Mouse (Mus musculus) thymus, postnatal 10 days (tissue): ENCODE data around the gene Dag1.
"Not testable (repeated sequence)": the region's sequence is repeated elsewhere in the genome, so short reads cannot be mapped to it uniquely, and the experiment has no call there.

Source experiments
- DNase-seq, 2 experiments: peaks; one replicate each; pipeline ENCODE4 v3.0.0; 2021; ENCODE audit warnings: low spot score in 2 of 2

Dag1 gene

DNA sequence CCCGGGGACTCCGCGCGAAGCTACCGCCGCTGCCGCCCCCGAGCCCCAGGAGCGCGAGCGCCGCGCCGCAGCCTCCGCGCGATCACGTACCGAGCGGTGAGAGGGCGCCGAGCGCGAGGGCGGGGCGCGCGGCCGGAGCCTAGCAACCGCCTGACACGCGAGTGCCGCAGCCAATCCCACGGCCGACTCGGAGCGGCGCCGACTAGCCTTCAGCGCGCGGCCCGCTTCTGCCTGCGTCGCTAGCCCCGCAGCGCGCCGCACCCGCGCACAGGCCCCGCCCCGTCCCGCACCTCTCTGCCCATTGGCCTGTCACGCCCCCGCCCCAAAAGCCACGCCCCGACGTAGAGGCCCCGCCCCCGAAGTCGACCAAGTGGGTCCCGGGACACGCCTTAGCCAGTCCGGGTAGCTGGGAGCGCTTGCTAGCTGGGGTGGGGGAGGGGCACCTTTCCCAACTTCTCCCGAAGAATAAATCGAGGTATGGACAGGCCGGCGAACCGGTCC is at the start of gene Dag1:
Dag1 (minus strand) TSS at position 269 of the 501 bp plus-strand sequence.
- DNase-seq = peak; percentile 93 to 96

DNA sequence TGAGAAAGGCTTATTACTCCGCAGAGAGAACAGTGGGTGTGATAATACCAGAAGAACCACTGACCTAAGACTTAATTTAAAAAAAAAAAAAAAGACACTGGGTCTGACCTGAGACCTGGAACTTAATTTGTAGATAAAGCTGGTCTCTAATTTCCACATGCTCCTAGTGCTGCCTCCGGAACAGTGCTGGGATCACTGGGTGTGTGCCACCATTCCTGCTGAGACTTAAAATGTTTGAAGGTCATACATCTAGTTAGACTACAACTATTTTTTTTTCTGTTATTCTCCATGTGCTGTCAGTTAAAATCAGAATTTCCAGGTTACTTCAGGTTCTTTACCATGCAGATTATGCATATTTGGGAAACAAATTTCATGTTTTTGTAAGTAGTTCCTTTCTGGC is 44.4 kb upstream of the Dag1 start:
- DNase-seq = no peak

DNA sequence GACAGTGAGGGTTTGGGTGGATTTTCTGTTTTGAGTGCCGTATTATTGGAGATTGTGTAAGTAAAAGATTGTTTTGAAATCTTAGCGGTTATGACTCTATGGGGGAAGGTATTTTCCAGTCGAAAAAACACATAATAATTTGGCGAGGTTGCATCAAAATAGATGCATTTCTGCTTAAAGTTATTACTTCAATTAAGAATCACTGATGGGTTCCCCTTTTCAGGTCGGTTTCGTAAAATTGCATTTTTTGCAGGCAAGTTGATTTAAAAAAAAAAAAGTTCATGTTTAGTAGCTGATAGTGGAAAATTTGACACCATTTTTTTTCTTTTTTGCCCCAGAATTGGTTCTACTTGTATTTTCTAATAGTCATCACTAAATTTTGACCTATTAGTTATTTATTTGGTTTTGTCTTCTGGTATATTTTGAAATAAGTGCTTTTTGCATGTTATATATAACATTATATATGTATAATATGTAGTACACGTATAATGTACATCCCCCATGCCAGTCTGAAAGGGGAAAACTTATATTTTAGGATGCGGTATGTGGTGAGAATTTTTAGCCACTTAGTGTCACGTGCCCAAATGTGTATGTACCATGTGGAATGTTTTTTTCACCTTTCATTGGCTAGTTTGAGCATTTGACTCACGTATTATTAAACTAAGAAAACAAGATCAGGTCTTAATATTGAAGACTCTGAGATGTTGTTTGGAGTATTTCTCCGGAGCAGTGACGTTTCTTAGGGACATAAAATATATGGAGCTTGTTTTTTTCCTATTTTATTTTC is 43.5 kb upstream of the Dag1 start:
- DNase-seq = no peak

DNA sequence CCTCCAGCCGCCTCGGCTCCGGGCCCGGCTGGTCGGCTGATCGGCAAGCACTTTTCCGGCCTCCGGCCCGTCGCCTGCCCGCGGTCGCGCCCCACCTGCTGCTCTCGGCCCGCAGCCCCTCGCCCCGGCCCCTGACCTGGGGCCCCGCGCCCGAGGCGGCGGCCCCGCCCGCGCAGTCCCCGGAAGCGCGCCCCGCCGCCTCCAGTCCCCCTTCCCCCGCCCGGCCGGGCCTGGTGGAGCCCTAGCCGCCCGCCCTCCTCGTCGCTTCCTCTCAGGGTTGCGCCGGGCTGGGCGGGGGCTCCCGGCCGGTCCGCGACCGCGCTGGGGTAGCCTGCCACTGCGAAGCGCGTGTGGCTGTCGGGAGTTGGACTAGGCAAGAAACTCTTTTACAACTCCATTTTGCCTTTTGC is 42.8 kb upstream of the Dag1 start:
- DNase-seq = peak; percentile 78 to 86

DNA sequence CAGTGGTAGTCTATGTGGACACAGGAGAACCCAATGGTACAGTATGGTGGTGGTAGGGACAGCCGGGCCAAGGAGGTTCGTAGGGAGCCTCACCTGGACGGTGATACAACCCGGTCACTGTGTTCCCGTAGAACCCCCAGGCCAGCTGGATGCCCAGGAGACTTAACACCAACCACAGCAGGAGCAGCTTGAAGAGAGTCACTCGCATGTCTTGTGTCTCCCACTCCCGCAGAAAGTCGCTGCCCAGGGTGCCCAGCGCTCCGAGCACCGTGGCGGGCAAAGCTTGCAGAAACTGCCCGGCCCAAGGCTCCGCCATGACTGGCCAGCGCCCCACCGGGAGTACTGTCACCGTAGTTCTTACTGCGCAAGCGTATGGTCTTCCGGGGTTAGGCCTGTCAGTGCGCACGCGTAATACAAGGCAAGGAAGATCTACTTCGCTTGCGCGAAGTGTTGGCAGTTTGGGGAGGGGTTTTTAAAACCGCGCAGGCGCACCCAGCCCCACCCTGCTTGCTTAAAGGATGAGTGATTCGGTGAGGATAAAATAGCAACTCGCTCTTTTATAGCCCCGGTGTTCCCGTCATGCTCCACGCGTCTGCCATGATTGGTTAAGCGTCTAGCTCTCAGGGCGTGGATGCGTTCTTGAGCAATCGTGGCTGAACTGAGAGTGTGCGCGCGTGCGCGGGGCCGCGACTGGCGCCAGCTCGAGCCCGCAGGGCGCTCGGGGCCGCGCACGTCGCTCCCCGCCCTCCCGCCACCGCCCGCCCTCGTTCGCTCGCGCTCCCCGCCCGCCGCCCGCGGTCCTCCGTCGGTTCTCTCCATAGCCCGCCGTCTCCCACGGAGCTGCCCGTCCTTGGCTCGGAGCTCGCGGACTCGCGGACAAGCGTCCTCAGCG is 42.1 kb upstream of the Dag1 start, which contains the start of the genes Rhoa and Tcta:
Rhoa (plus strand) TSS at position 501 of the 892 bp plus-strand sequence.
Tcta (minus strand) TSS at position 532 of the 892 bp plus-strand sequence.
- DNase-seq = peak; percentile 97 to 99

DNA sequence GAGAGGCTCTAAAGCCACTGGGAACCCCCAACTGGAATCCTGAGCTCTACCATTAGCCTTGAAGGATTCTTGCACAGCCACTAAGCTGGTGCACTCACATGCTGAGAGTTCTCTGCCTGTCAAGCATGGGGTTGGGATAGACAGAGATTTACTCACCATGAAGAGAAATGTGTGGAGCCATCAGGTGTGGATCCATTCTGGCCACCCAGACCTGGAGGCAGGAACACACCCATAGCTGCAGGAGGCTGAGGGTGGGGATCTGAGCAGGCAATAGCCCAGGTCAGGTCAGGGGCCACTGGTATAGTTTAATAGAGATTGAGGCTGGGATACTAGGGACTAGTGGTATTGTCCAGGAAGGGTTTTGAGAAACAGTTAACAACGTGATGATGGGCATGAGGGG is 41.4 kb upstream of the Dag1 start:
- no peak for DNase-seq

DNA sequence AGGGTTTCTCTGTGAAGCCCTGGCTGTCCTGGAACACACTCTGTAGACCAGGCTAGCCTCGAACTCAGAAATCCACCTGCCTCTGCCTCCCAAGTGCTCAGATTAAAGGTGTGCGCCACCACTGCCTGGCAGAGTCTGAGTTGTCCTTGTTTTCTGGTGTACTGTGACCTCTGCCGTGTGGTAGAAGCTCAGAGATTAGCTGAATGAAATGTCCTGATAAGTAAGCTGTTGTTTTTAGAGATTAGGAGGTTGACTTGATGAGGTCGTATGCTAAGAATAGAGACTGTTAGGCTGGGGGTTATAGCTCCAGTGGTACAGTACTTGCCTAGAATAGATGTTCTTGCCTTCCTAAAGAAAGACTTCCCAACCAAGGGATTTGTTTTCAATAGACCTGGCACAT is 41.0 kb upstream of the Dag1 start:
- DNase-seq = no peak

DNA sequence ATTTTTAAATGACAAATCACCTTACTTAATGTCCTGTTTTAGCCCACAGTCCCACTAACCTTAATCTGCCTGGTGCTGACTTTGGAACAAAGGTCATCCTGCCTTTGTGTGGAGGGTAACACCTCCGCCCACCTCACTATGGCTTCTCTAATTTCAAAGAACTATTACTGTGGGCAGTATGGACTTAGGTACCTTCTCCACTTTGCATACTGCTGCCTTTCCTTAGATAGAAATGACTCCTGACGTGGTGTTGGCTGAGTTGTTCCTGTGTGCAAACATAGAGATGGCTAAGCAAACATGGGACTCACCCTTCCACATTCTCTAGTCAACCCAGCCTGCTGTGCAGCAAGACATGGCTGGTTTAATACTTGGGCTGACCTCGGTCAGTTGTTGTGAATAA is 38.1 kb upstream of the Dag1 start:
- no peak for DNase-seq

DNA sequence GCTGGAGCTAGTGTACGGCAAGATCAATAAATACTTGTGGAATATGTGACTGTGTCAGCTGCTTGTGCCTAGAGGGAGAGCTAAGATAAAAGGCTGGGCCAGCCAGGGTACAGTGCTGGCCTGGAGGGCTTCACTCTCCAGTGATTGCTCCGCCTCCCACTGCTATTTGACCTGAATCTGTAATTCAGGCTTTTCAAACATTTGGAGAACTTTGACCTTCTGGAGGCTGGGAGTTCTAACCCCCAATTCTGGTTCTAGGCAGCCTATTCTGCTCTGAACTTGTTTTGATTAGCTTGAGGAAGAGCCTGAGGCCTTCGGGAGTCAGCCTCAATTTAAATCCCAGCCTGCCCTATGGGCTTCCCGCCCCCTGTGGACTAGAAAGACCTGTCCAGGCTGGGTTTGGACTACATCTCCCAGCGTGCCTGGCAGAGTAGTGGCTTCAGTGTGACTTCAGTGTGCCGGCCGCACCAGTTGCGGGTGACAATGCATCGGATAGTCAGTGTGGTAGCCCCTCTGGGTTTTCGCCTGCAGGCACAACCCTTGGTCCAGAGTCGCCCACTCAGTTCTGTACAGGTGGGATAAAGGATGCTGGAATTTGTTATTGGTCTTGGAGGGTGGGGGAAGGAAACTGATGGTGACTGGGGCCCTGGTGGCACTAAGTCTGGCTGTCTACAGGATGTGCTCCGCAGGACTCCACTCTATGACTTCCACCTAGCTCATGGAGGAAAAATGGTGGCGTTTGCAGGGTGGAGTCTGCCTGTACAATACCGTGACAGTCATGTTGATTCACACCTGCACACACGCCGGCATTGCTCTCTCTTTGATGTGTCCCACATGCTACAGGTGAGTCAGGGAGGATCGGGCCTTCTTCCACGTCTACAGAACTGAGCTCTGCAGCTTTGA is 32.9 kb upstream of the Dag1 start, which contains the start of gene Amt:
Amt (plus strand) TSS at position 401 of the 903 bp plus-strand sequence.
- DNase-seq = no peak

DNA sequence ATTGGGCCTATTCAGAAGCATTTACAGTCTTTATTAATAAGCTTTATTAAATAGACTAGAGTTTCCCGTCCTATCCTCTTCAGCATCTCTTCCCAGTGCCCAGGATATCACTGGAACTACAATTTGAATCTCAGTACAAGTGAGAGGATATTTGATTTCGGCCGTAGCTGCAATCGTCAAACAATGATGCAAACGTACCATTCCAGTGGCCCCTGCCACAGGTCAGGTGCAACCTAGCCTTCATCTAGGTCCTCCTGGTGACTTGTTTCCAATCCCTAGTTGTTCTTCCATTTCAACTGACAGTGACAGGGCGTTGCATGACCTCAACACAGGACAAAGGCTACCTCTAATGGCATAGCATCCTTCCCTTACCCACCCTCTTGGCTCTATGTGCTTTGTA is 27.0 kb upstream of the Dag1 start:
- DNase-seq = no peak

DNA sequence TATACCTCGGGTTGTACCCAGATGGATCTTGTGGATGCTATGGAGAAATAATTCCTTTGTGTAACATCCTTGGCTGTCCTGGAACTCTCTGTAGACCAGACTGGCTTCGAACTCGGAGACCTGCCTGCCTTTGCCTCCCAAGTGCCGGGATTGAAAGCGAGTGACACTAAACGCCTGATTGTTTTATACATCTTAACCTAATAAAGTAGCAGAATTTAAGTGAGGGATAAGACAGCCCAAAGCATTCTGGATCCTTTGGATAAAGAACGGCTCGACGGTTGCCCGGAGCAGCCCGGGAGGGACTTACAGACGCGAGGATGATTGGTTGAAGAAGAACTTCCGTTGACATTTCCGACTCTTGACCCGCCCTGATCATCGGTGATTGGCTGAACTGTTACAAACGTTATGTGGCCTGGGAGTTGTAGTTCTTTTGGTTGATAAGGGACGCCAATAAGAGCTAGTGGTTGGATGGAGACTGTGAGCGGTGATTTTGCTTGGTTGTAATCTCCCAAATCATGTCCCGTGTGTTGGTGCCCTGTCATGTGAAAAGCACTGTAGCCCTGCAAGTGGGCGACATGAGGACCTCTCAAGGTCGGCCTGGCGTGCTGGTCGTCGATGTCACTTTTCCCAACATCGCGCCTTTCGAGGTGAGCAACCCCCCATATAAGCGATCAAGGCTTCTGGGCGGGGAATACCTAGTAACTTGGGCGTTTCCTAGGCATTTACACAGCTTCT is 26.4 kb upstream of the Dag1 start, which contains the start of gene Nicn1:
Nicn1 (plus strand) TSS at position 414 of the 735 bp plus-strand sequence.
- DNase-seq = peak; percentile 83 to 84

DNA sequence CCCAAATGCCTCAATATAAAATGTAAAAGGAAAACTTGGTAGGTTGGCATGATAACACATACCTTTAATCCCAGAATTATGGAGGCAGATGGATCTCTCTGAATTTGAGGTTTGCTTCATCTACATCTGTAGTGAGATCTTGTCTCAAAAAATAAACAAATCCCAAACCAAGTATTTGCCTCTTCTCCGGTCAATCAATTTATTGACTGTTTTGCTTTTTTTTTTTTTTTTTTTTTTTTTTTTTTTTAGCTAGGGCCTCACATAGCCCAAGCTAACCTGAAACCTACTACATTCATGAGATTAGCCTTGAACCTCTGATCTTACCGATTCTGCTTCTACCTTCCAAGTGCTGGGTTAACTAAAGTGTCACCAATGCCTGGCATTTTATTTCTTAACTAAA is 25.6 kb upstream of the Dag1 start:
- DNase-seq = no peak

DNA sequence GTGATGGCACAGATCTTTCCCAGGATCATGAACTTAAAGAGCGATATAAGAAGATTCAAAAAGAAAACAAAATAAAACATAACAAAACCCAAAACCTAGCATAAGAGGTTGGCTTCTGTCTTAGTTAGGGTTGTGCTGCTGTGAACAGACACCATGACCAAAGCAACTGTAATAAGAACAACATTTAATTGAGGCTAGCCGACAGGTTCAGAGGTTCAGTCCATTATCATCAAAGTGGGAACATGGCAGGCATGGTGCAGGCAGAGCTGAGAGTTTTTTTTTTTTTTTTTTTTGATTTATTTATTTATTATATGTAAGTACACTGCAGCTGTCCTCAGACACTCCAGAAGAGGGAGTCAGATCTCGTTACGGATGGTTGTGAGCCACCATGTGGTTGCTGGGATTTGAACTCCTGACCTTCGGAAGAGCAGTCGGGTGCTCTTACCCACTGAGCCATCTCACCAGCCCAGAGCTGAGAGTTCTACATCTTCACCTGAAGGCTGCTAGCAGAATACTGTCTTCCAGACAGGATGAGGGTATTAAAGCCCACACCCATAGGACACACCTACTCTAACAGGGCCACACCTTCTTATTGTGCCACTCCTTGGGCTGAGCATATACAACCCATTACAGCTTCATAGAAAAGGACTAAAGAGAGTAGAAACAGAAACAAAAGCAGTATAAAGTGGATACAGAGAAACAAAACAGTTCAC is 23.9 kb upstream of the Dag1 start:
- DNase-seq = not testable (repeated sequence)

DNA sequence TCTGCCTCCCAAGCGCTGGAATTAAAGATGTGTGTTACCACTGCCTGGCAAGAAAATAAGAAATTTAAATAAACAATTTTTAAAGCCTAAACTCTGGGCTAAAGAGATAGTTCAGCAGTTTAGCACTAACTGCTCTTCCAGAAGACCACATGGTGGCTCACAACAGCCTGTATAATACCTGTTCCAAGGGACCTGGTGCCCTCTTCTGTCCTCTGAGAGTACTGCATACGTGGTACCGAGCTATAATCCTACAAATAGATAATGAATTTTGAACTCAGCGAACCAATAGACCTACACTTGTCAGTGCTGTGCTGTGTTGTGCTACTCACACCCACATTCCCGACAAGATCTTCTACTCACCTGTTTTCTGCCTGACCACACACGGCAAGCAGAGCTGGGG is 20.7 kb upstream of the Dag1 start:
- peak; percentile 47 to 73 for DNase-seq

DNA sequence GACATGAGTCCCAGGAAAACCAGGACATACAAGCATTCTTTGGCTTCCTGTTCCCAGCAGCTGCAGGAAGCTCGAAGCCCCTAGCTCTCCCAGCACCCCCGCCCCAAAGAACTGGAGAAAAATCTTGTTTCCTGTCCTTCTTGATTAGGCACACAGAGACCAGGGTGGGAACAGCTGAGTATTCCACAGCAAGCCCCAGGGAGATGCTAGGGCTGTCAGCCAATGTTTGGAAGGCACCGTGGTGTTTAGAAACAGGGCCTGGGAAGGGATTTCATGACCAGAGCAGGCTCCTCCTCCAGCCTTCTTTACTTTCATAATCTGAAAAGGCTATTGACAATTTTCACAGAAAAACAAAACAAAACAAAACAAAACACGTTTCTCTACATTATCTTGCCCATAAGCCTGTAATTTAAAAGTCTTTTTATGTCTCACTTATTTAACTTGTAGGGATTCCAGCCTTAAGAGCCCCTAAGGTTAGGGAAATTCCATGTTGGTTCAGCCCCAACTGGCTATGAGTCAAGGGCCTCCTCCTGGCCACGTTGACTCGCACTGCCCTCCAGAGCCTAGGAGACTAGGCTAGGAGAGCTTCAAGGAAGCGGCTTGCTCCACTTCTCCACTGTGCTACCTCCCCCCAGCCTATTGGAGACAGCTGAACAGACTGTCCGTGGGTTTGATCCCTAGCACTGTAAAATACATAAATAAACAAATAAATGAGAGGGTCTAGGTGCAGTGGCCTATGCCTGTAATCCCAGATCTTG is 16.5 kb upstream of the Dag1 start:
- no peak for DNase-seq

DNA sequence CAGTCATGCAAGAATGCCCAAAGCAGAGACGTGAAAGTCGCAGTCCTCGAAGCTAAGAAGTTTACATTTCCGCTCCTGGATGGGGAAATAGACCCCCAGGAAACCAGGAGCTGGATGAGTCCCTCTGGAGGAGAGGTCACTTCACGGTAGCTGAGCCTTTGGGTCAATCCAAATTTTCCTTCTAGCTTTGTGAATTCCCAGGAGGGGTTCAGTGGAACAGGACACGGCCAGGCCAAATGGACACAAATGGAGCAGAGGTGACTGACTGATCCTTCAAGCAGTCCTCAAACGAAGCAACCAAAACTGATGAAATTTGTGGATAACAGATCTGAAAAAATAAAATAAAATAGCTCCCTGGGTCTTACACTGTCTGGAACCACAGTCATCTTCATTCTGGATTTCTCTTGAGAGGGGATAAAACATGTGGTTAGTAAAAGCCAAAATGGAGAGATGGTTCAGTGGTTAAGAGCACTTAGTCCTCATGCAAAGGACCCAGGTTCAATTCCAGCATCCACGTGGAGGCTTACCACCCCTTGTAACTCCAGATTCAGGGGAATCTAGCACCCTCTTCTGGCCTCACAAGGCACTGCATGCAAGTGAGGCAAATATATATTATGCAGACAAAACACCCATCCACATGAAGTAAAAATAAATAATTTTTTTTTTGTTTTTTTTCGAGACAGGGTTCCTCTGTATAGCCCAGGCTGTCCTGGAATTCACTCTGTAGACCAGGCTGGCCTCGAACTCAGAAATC is 15.1 kb upstream of the Dag1 start:
- peak; percentile 15 to 49 for DNase-seq

DNA sequence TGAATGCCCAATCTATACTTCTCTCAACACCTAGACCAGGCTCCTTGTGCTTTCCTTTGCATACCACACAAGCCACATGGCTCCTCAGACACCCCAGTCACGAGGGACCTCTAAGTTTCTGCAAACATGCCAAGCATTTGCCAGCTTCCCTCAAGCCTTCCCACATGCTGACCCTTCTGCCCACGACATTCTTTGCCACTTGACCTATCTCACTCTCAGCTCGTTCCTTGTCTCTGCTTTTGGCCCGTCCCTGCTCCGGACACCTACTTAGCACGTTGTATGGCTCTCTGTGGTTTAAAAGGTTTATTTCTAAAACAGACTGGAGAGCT is 11.5 kb upstream of the Dag1 start:
- DNase-seq = no peak

DNA sequence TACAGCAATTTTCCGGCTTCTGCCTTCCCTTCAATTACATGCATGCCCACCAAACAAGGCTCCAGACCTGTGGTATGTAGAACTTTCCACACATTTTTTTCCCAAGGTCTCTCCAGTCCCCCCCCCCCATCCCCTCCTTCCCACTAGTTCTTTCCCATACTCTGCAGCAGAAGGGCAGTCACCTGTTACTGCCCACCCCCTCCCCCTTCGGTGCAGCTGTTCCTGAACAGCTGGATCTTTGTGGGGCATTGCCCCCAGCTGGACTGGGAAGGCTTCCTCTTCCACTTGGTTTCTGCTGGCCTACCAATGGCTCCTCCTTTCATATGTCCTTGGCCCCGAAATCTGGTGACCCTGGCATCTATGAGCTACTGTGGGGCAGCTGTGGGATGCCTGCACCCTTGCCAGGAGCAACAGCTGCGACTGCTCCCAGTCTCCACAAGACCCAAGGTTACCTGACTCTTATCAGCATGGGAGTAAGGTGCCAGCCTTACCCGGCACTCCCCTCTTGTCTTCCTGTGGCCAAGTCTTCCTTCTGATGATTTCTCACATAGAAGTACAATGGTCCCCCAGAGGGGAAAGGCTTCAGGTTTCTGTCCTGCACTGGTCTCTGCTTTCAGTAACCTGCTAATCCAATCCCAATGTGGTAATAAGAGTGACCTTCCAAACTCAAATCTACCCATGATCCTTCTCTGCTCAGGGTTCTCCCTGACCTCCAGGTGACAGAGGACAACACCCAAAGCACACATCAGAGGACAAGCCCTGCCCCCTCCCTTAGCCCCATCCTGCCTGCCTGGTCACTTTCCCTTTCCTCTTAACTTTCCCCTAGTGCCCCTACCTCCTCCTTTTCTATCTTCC is 10.9 kb upstream of the Dag1 start:
- no peak for DNase-seq
